Mouse (Mus musculus) liver, adult 2 months (tissue): ENCODE results near the gene Copg2.

Source experiments
- CTCF ChIP-seq: fragments of 200-500 bp; IDR thresholded peaks from 2 replicates; pipeline ENCODE4 v1.5.1; 2011; ENCODE audit warnings: low read depth, low read length, control low read depth
- POLR2A ChIP-seq: fragments of 200-500 bp; IDR thresholded peaks from 2 replicates; pipeline ENCODE4 v1.6.1; 2011; ENCODE audit warnings: low read length, control low read depth; ENCODE audit not compliant: insufficient read depth; ENCODE audit errors: extremely low read depth

DNA sequence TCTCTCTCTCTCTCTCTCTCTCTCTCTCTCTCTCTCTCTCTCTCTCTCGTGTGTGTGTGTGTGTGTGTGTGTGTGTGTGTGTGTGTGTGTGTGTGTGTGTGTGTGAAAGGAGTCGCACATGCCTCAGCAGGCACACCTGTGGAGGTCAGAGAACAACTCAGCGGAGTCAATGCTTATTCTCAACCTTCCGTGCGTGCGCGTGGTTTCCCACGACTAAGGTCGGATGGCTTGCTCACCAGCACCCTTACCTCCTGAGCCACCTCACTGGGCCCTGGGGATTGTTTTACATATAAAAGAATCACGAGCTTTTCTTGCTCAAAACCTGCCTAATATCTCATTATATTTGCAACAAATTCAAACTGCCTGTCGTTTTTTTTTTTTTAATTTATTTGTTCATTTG lies 25.2 kb upstream of the Copg2 start:
- no peak for TF ChIP-seq CTCF
- TF ChIP-seq POLR2A: no peak
